Mouse (Mus musculus) forebrain, postnatal 0 days (tissue): ENCODE measurements around the gene Ckb. TPM values are rescaled to one million over a fixed set of nuclear protein-coding genes. Genes with fewer than 3 reads are reported as not detected.
"Not testable (repeated sequence)": the region's sequence is repeated elsewhere in the genome, so short reads cannot be mapped to it uniquely, and the experiment has no call there.

Source experiments
- ATAC-seq: fragments of 200-750 bp; cut with Nextera tagmentation; 2 replicates; pipeline ENCODE4 v1.8.0; 2017; ENCODE audit warnings: mild to moderate bottlenecking, moderate library complexity
- DNase-seq: peaks from one replicate; pipeline ENCODE4 v3.0.0-alpha.2; 2015
- H3K27ac ChIP-seq: fragments of 300-500 bp; sonication (generic); 2 replicates; pipeline ENCODE4 v1.5.1; 2014; ENCODE audit warnings: low read depth, mild to moderate bottlenecking, antibody characterized with exemption, low read length, moderate library complexity, mixed read lengths
- H3K27me3 ChIP-seq: fragments of 300-500 bp; sonication (generic); 2 replicates; pipeline ENCODE4 v1.6.1; 2014; ENCODE audit warnings: mild to moderate bottlenecking, low read length, mixed read lengths; ENCODE audit not compliant: insufficient read depth
- H3K36me3 ChIP-seq: fragments of 300-500 bp; sonication (generic); 2 replicates; pipeline ENCODE4 v1.6.1; 2014; ENCODE audit warnings: mild to moderate bottlenecking, moderate library complexity; ENCODE audit not compliant: insufficient read depth
- H3K4me1 ChIP-seq: fragments of 300-500 bp; sonication (generic); 2 replicates; pipeline ENCODE4 v1.6.1; 2014; ENCODE audit warnings: antibody characterized with exemption; ENCODE audit not compliant: insufficient read depth
- H3K4me2 ChIP-seq: fragments of 300-500 bp; sonication (generic); 2 replicates; pipeline ENCODE4 v1.6.1; 2014; ENCODE audit warnings: low read depth, mild to moderate bottlenecking, moderate library complexity
- H3K4me3 ChIP-seq: fragments of 300-500 bp; sonication (generic); 2 replicates; pipeline ENCODE4 v1.5.1; 2014; ENCODE audit warnings: low read depth, low read length, mixed read lengths
- H3K9ac ChIP-seq: fragments of 300-500 bp; sonication (generic); 2 replicates; pipeline ENCODE4 v1.6.1; 2014; ENCODE audit warnings: mild to moderate bottlenecking
- H3K9me3 ChIP-seq: fragments of 300-500 bp; sonication (generic); 2 replicates; pipeline ENCODE4 v1.6.1; 2016; ENCODE audit warnings: low read length
- CTCF ChIP-seq: sonication (generic); IDR thresholded peaks from 2 replicates; pipeline ENCODE4 v1.5.1; 2016; ENCODE audit warnings: antibody characterized with exemption, control low read depth, low read depth
- WGBS: fragments of 180-500 bp; shearing (Covaris S2); extraction: QIAGEN DNeasy Blood & Tissue Kit; methylation state at CpG from one replicate; pipeline ENCODE4 v1.1.7; 2014; 5-methylcytosine and 5-hydroxymethylcytosine counted together
- polyA plus RNA-seq: library from polyadenylated mRNA; unstranded; fragments of >200 nt; fragmentation: Nextera tagmentation; extraction: Ambion mirVana; gene quantifications from 2 replicates; pipeline ENCODE4 v1.2.1, GENCODE M21; 2015
- total RNA-seq: library from RNA; depleted of rRNA; stranded (reverse); fragments of >200 nt; gene quantifications from 2 replicates; pipeline ENCODE4 v1.2.3, GENCODE M21; 2014; rRNA removed

Ckb gene
- total RNA-seq = 1,430 and 1,456 TPM in 2 replicates
- 1,561 and 1,650 TPM in 2 replicates for polyA plus RNA-seq

- peak within 1 kb of the TSS; percentile 91 for H3K27ac ChIP-seq
- H3K9ac ChIP-seq = peak within 1 kb of the TSS; percentile 97
- H3K4me3 ChIP-seq = peak within 1 kb of the TSS; percentile 82
- H3K36me3 ChIP-seq = peaks cover 10% of the 10 kb centered on the region; the same call in 1 of the 2 replicates
- DNase-seq (peak; percentile 96), ATAC-seq (peak; percentile 91)
- H3K27me3 ChIP-seq = no peaks in the 10 kb centered on the region
- peak within 1 kb of the TSS; percentile 93 for H3K4me2 ChIP-seq
- TF ChIP-seq CTCF = peak; percentile 26; the same call in 1 of the 2 replicates
- 4% methylated on average over 31 of the region's 31 CpGs for WGBS
- peaks cover 22% of the 10 kb centered on the region for H3K4me1 ChIP-seq
- no peaks in the 10 kb centered on the region for H3K9me3 ChIP-seq
These were observed at the start of gene Ckb for GRCm38 (mm10) chr12:111672176-111672575. TSS of gene Ckb (minus strand) at chr12:111672338.

GRCm38 (mm10) chr12:111720222-111720621, 48.1 kb upstream of the Ckb start:
- ATAC-seq (no peak), DNase-seq (no peak)
- no peak overlapping the region for H3K4me3 ChIP-seq
- H3K27me3 ChIP-seq = no peaks in the 10 kb centered on the region
- TF ChIP-seq CTCF = no peak
- WGBS = 85% methylated on average over 4 of the region's 4 CpGs
- H3K27ac ChIP-seq = no peak overlapping the region
- no peaks in the 10 kb centered on the region; the same call in 1 of the 2 replicates for H3K36me3 ChIP-seq
- H3K4me2 ChIP-seq = no peak overlapping the region
- H3K9ac ChIP-seq = no peak overlapping the region
- H3K9me3 ChIP-seq = no peaks in the 10 kb centered on the region
- no peaks in the 10 kb centered on the region for H3K4me1 ChIP-seq

GRCm38 (mm10) chr12:111718656-111719055, 46.5 kb upstream of the Ckb start:
- ATAC-seq (peak; percentile 60; the same call in 1 of the 2 replicates), DNase-seq (no peak)
- Histone ChIP-seq H3K27ac (peak overlapping the region; percentile 77), H3K9ac (0 out of 2 replicates have a peak overlapping the region, but pooled peaks have one; percentile 14), H3K36me3 (no peaks in the 10 kb centered on the region), H3K9me3 (no peaks in the 10 kb centered on the region), H3K4me3 (no peak overlapping the region), H3K27me3 (no peaks in the 10 kb centered on the region), H3K4me2 (no peak overlapping the region), H3K4me1 (0 out of 2 replicates have a peak, but pooled peaks cover 7% of the 10 kb centered on the region)
- TF ChIP-seq CTCF = no peak
- WGBS = 18% methylated on average over 8 of the region's 8 CpGs

GRCm38 (mm10) chr12:111716505-111716904, 44.4 kb upstream of the Ckb start:
- Histone ChIP-seq H3K4me1 (peaks cover 13% of the 10 kb centered on the region), H3K9ac (no peak overlapping the region), H3K4me2 (no peak overlapping the region), H3K4me3 (no peak overlapping the region), H3K36me3 (no peaks in the 10 kb centered on the region), H3K27ac (no peak overlapping the region), H3K27me3 (no peaks in the 10 kb centered on the region), H3K9me3 (no peaks in the 10 kb centered on the region)
- no peak for DNase-seq
- ATAC-seq = no peak
- no peak for TF ChIP-seq CTCF
- WGBS = 98% methylated on average over 7 of the region's 7 CpGs

GRCm38 (mm10) chr12:111713880-111714279, 41.7 kb upstream of the Ckb start:
- not testable (repeated sequence) for ATAC-seq, H3K9ac ChIP-seq
- 77% methylated on average over 6 of the region's 6 CpGs for WGBS

GRCm38 (mm10) chr12:111713004-111713651, 41.0 kb upstream of the Ckb start, which contains the start of the genes Bag5 and Apopt1:
TSS of gene Bag5 (minus strand) at chr12:111713257.
TSS of gene Apopt1 (plus strand) at chr12:111713261.
- ATAC-seq (peak; percentile 99), DNase-seq (peak; percentile 96)
- peak within 1 kb of the TSS; percentile 95 for H3K4me3 ChIP-seq
- H3K27ac ChIP-seq = peak within 1 kb of the TSS; percentile 85
- H3K9ac ChIP-seq = peak within 1 kb of the TSS; percentile 80
- peaks cover 28% of the 10 kb centered on the region for H3K36me3 ChIP-seq
- H3K27me3 ChIP-seq = no peaks in the 10 kb centered on the region
- WGBS = under 1% methylated on average over 84 of the region's 86 CpGs
- peaks cover 13% of the 10 kb centered on the region for H3K4me1 ChIP-seq
- H3K9me3 ChIP-seq = no peaks in the 10 kb centered on the region
- TF ChIP-seq CTCF = peak; percentile 62
- peak within 1 kb of the TSS; percentile 75 for H3K4me2 ChIP-seq

More at GRCm38 (mm10) chr12:111713880-111714279, 41.7 kb upstream of the Ckb start:
- H3K36me3 ChIP-seq = peaks cover 23% of the 10 kb centered on the region
- peak overlapping the region; percentile 75 for H3K4me2 ChIP-seq
- not testable (repeated sequence) for H3K9me3 ChIP-seq, H3K27ac ChIP-seq, H3K27me3 ChIP-seq, DNase-seq
- peaks cover 13% of the 10 kb centered on the region for H3K4me1 ChIP-seq
- peak overlapping the region; percentile 95 for H3K4me3 ChIP-seq

GRCm38 (mm10) chr12:111712476-111712875, 40.3 kb upstream of the Ckb start:
- WGBS = 2% methylated on average over 32 of the region's 33 CpGs
- no peak for DNase-seq
- H3K4me3 ChIP-seq = peak overlapping the region; percentile 95

More at GRCm38 (mm10) chr12:111712476-111712875, 40.3 kb upstream of the Ckb start:
- peak; percentile 23 for ATAC-seq
- Histone ChIP-seq H3K9ac (peak overlapping the region; percentile 80), H3K36me3 (peaks cover 32% of the 10 kb centered on the region), H3K27ac (peak overlapping the region; percentile 85), H3K4me1 (peaks cover 13% of the 10 kb centered on the region), H3K27me3 (no peaks in the 10 kb centered on the region), H3K9me3 (no peaks in the 10 kb centered on the region), H3K4me2 (peak overlapping the region; percentile 75)
- TF ChIP-seq CTCF = no peak
